Mouse (Mus musculus) stomach, embryonic 14.5 days (tissue): ENCODE results near the gene Polr3b. TPM values are rescaled to one million over a fixed set of nuclear protein-coding genes. Genes with fewer than 3 reads are reported as not detected.

Experiments
- ATAC-seq: fragments of 200-750 bp; cut with Nextera tagmentation; 2 replicates; pipeline ENCODE4 v1.8.0; 2017; ENCODE audit warnings: low read depth, moderate TSS enrichment; ENCODE audit not compliant: insufficient number of reproducible peaks, insufficient read depth, low FRiP score
- H3K27ac ChIP-seq: fragments of 300-500 bp; sonication (generic); 2 replicates; pipeline ENCODE4 v1.5.1; 2014; ENCODE audit warnings: mild to moderate bottlenecking, low read length, moderate library complexity, mixed read lengths
- H3K27me3 ChIP-seq: fragments of 300-500 bp; sonication (generic); 2 replicates; pipeline ENCODE4 v1.6.1; 2014; ENCODE audit warnings: low read length, control low read depth, mixed read lengths; ENCODE audit not compliant: control insufficient read depth, insufficient read depth
- H3K36me3 ChIP-seq: fragments of 300-500 bp; sonication (generic); 2 replicates; pipeline ENCODE4 v1.6.1; 2014; ENCODE audit warnings: mild to moderate bottlenecking, control low read depth, low read length, moderate library complexity, mixed read lengths; ENCODE audit not compliant: control insufficient read depth, insufficient read depth
- H3K4me1 ChIP-seq: fragments of 300-500 bp; sonication (generic); 2 replicates; pipeline ENCODE4 v1.6.1; 2014; ENCODE audit warnings: low read length, control low read depth, mixed read lengths; ENCODE audit not compliant: control insufficient read depth, insufficient read depth
- H3K4me2 ChIP-seq: fragments of 300-500 bp; sonication (generic); replicated peaks from 2 replicates; pipeline ENCODE4 v1.6.1; 2014; ENCODE audit warnings: low read depth, low read length, control low read depth
- H3K4me3 ChIP-seq: fragments of 300-500 bp; sonication (generic); 2 replicates; pipeline ENCODE4 v1.5.1; 2014; ENCODE audit warnings: low read depth, low read length, control low read depth
- H3K9ac ChIP-seq: fragments of 300-500 bp; sonication (generic); replicated peaks from 2 replicates; pipeline ENCODE4 v1.6.1; 2014; ENCODE audit warnings: low read depth, mild to moderate bottlenecking, control low read depth, low read length, moderate library complexity, mixed read lengths
- H3K9me3 ChIP-seq: fragments of 300-500 bp; sonication (generic); 2 replicates; pipeline ENCODE4 v1.6.1; 2016; ENCODE audit warnings: low read depth, low read length, control low read depth; ENCODE audit not compliant: control insufficient read depth
- WGBS: fragments of 180-500 bp; shearing (Covaris S2); extraction: QIAGEN DNeasy Blood & Tissue Kit; methylation state at CpG from one replicate; pipeline ENCODE4 v1.1.7; 2014; 5-methylcytosine and 5-hydroxymethylcytosine counted together
- polyA plus RNA-seq: library from polyadenylated mRNA; unstranded; fragments of >200 nt; fragmentation: Nextera tagmentation; extraction: Ambion mirVana; gene quantifications from 2 replicates; pipeline ENCODE4 v1.2.1, GENCODE M21; 2014

The Polr3b gene
- polyA plus RNA-seq, 1 experiment from 2014 or later, result 13.7 TPM

- Histone ChIP-seq H3K4me1 (no peaks in the 10 kb centered on the region), H3K4me2 (no peak overlapping the region), H3K36me3 (peaks cover 4% of the 10 kb centered on the region; the same call in 1 of the 2 replicates), H3K9ac (no peak overlapping the region), H3K27ac (0 out of 2 replicates have a peak overlapping the region, but pooled peaks have one; percentile 21), H3K4me3 (no peak overlapping the region), H3K27me3 (no peaks in the 10 kb centered on the region), H3K9me3 (no peaks in the 10 kb centered on the region; the same call in 1 of the 2 replicates)
- no peak for ATAC-seq
- WGBS, result 86% methylated on average over 3 of the region's 3 CpGs
Observed at GRCm38 (mm10) chr10:84659281-84659680, 37.2 kb downstream of the Polr3b start.

- no peak for ATAC-seq
- Histone ChIP-seq H3K27ac (no peak overlapping the region), H3K9me3 (no peaks in the 10 kb centered on the region; the same call in 1 of the 2 replicates), H3K27me3 (no peaks in the 10 kb centered on the region), H3K4me2 (no peak overlapping the region), H3K9ac (no peak overlapping the region), H3K36me3 (peaks cover 4% of the 10 kb centered on the region; the same call in 1 of the 2 replicates), H3K4me1 (no peaks in the 10 kb centered on the region), H3K4me3 (no peak overlapping the region)
- 93% methylated on average over 6 of the region's 6 CpGs for WGBS
Observed at GRCm38 (mm10) chr10:84662138-84662537, 40.0 kb downstream of the Polr3b start.

- H3K4me1 ChIP-seq, result no peaks in the 10 kb centered on the region
- WGBS, result 47% methylated on average over 3 of the region's 3 CpGs
- no peak overlapping the region for H3K27ac ChIP-seq
Observed at GRCm38 (mm10) chr10:84665713-84666260, 43.7 kb downstream of the Polr3b start.

GRCm38 (mm10) chr10:84675653-84676052 is 53.6 kb downstream of the Polr3b start:
- Histone ChIP-seq H3K4me3 (no peak overlapping the region), H3K36me3 (peaks cover 22% of the 10 kb centered on the region), H3K27ac (no peak overlapping the region), H3K4me1 (no peaks in the 10 kb centered on the region), H3K9ac (no peak overlapping the region), H3K4me2 (no peak overlapping the region), H3K27me3 (no peaks in the 10 kb centered on the region), H3K9me3 (no peaks in the 10 kb centered on the region)
- ATAC-seq, result no peak

More at GRCm38 (mm10) chr10:84665713-84666260, 43.7 kb downstream of the Polr3b start:
- no peaks in the 10 kb centered on the region for H3K27me3 ChIP-seq
- H3K4me3 ChIP-seq, result no peak overlapping the region
- no peak overlapping the region for H3K9ac ChIP-seq
- no peak overlapping the region for H3K4me2 ChIP-seq
- no peak for ATAC-seq
- H3K9me3 ChIP-seq, result no peaks in the 10 kb centered on the region; the same call in 1 of the 2 replicates
- H3K36me3 ChIP-seq, result peaks cover 4% of the 10 kb centered on the region; the same call in 1 of the 2 replicates

- Histone ChIP-seq H3K27me3 (no peaks in the 10 kb centered on the region), H3K36me3 (peaks cover 22% of the 10 kb centered on the region), H3K4me2 (no peak overlapping the region), H3K4me3 (no peak overlapping the region), H3K27ac (no peak overlapping the region), H3K9ac (no peak overlapping the region), H3K9me3 (no peaks in the 10 kb centered on the region), H3K4me1 (no peaks in the 10 kb centered on the region)
- 88% methylated on average over 8 of the region's 8 CpGs for WGBS
- ATAC-seq, result no peak
Observed at GRCm38 (mm10) chr10:84676511-84676910, 54.4 kb downstream of the Polr3b start.

DNA sequence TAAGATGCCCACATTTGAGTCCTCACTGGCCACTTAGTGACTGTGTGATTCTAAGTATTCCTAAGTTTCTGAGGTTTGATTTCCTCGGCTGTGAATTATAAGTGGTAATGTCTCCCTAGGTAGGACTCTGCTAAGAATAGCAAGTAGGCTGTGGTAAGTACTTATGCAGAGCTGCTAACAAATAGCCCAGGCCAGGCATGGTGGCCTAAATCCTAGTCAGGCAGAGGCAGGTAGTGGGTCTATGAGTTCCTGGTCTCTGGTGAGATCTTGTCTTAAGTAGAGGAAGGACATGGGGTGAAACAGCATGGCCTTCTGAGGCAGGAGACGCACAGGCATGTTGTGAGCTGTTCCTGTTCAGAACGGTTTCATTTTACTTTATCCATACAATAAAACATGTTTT is 55.8 kb downstream of the Polr3b start:
- WGBS, result 91% methylated on average over 3 of the region's 3 CpGs
- Histone ChIP-seq H3K9ac (no peak overlapping the region), H3K27me3 (no peaks in the 10 kb centered on the region), H3K4me3 (no peak overlapping the region), H3K36me3 (peaks cover 22% of the 10 kb centered on the region), H3K4me1 (no peaks in the 10 kb centered on the region), H3K27ac (no peak overlapping the region), H3K4me2 (no peak overlapping the region), H3K9me3 (no peaks in the 10 kb centered on the region)
- no peak for ATAC-seq

DNA sequence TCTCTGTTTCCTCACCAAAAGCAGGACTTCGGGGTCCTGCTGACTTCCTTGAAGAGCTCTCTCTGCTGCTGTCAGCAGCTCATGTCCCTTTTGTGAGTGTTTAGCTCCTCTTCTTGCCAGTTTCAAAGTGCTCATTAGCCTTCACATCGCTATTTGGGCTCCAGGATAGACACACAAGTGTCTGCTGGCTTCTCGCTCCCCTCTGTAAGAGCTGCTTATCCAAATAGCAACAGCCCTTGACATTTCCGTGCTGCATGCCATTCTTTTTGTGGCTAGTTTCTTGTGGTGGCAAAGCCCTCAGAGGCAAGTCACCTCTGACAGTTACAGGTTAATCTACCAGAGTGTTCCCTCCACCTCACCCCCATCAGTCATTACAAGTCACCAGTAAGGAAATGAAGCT is 56.3 kb downstream of the Polr3b start:
- H3K9ac ChIP-seq, result no peak overlapping the region
- 74% methylated on average over 4 of the region's 4 CpGs for WGBS
- no peaks in the 10 kb centered on the region for H3K27me3 ChIP-seq
- no peak for ATAC-seq
- H3K27ac ChIP-seq, result no peak overlapping the region
- no peaks in the 10 kb centered on the region for H3K4me1 ChIP-seq
- H3K9me3 ChIP-seq, result no peaks in the 10 kb centered on the region
- no peak overlapping the region for H3K4me3 ChIP-seq
- peaks cover 19% of the 10 kb centered on the region for H3K36me3 ChIP-seq
- H3K4me2 ChIP-seq, result no peak overlapping the region

DNA sequence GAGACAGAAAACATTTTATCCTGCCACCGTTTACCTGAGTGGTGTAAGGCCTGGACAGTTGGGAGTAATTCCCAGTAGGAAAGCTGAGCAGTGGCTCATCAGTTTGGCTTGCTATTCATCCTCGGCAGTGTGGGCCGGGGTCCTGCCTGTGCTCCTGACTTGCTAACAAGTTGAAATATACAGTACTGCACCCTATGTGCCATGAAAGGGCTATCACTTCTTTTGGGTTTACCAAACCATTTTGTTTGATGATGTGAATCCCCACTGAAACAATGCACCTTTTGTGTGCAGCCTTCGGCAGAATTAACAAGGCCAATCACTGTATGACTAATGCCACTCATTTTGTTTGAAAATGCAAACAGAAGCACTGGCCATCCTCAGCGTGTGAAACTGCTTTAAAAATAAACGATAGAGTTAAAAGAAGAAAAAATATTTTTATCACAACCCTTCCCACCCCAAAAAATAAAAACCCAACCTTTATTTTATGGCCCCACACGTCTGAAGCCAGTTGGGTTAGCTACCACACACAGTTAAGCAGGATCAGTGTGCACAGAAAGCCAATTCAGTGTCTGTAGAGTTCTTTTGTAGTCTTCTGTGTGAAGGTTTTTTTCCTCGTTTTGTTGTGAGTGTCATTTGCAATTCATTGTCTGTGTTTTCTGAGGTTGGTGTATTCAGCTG is 63.5 kb downstream of the Polr3b start:
- no peaks in the 10 kb centered on the region for H3K4me1 ChIP-seq
- no peaks in the 10 kb centered on the region for H3K27me3 ChIP-seq
- ATAC-seq, result no peak
- H3K36me3 ChIP-seq, result peaks cover 1% of the 10 kb centered on the region; the same call in 1 of the 2 replicates
- no peaks in the 10 kb centered on the region for H3K9me3 ChIP-seq
- 54% methylated on average over 8 of the region's 8 CpGs for WGBS
- H3K4me2 ChIP-seq, result no peak overlapping the region
- H3K4me3 ChIP-seq, result no peak overlapping the region
- H3K27ac ChIP-seq, result no peak overlapping the region
- no peak overlapping the region for H3K9ac ChIP-seq
